Mouse (Mus musculus) intestine, embryonic 15.5 days (tissue): ENCODE data around the gene Vmn2r22. TPM values are rescaled to one million over a fixed set of nuclear protein-coding genes. Genes with fewer than 3 reads are reported as not detected.
"Not testable (repeated sequence)": the region's sequence is repeated elsewhere in the genome, so short reads cannot be mapped to it uniquely, and the experiment has no call there.

Experiments used
- ATAC-seq: fragments of 200-750 bp; cut with Nextera tagmentation; 2 replicates; pipeline ENCODE4 v1.8.0; 2017; ENCODE audit warnings: moderate TSS enrichment, moderate library complexity
- H3K27ac ChIP-seq: fragments of 300-500 bp; sonication (generic); 2 replicates; pipeline ENCODE4 v1.5.1; 2015; ENCODE audit warnings: mild to moderate bottlenecking, inconsistent platforms
- H3K27me3 ChIP-seq: fragments of 300-500 bp; sonication (generic); replicated peaks from 2 replicates; pipeline ENCODE4 v1.6.1; 2015; ENCODE audit warnings: inconsistent platforms
- H3K36me3 ChIP-seq: fragments of 300-500 bp; sonication (generic); 2 replicates; pipeline ENCODE4 v1.6.1; 2015; ENCODE audit warnings: inconsistent platforms
- H3K4me1 ChIP-seq: fragments of 300-500 bp; sonication (generic); replicated peaks from 2 replicates; pipeline ENCODE4 v1.6.1; 2015; ENCODE audit warnings: inconsistent platforms
- H3K4me2 ChIP-seq: fragments of 300-500 bp; sonication (generic); replicated peaks from 2 replicates; pipeline ENCODE4 v1.6.1; 2015; ENCODE audit warnings: mild to moderate bottlenecking, inconsistent platforms
- H3K4me3 ChIP-seq: fragments of 300-500 bp; sonication (generic); replicated peaks from 2 replicates; pipeline ENCODE4 v1.5.1; 2015; ENCODE audit warnings: inconsistent platforms
- H3K9ac ChIP-seq: fragments of 300-500 bp; sonication (generic); 2 replicates; pipeline ENCODE4 v1.6.1; 2015; ENCODE audit warnings: inconsistent platforms
- H3K9me3 ChIP-seq: fragments of 300-500 bp; sonication (generic); 2 replicates; pipeline ENCODE4 v1.6.1; 2016; ENCODE audit warnings: inconsistent platforms
- WGBS: fragments of 180-500 bp; shearing (Covaris S2); methylation state at CpG from one replicate; pipeline ENCODE4 v1.1.7; 2015; 5-methylcytosine and 5-hydroxymethylcytosine counted together
- polyA plus RNA-seq: library from polyadenylated mRNA; unstranded; fragments of >200 nt; fragmentation: Nextera tagmentation; extraction: Ambion mirVana; gene quantifications from 2 replicates; pipeline ENCODE4 v1.2.1, GENCODE M21; 2015

Vmn2r22 gene
- polyA plus RNA-seq, result not detected in 2 replicates

- WGBS, result 68% methylated on average over 3 of the region's 3 CpGs
Observed at GRCm38 (mm10) chr6:123650625-123651024, at the start of gene Vmn2r22. Vmn2r22 (minus strand) TSS chr6:123650725.

GRCm38 (mm10) chr6:123697213-123697612 is 46.7 kb upstream of the Vmn2r22 start:
- no peaks in the 10 kb centered on the region for H3K27me3 ChIP-seq
- no peak overlapping the region for H3K9ac ChIP-seq
- no peak overlapping the region for H3K4me2 ChIP-seq
- no peaks in the 10 kb centered on the region for H3K9me3 ChIP-seq
- no peak for ATAC-seq
- H3K4me1 ChIP-seq, result no peaks in the 10 kb centered on the region
- no peak overlapping the region for H3K4me3 ChIP-seq
- no peaks in the 10 kb centered on the region for H3K36me3 ChIP-seq
- H3K27ac ChIP-seq, result no peak overlapping the region

More at GRCm38 (mm10) chr6:123650625-123651024, at the start of gene Vmn2r22:
- H3K9ac ChIP-seq, H3K4me2 ChIP-seq, ATAC-seq, H3K9me3 ChIP-seq, H3K36me3 ChIP-seq, H3K27ac ChIP-seq, H3K27me3 ChIP-seq, H3K4me3 ChIP-seq, H3K4me1 ChIP-seq: not testable (repeated sequence)

- ATAC-seq, H3K4me2 ChIP-seq, H3K36me3 ChIP-seq, H3K9ac ChIP-seq, H3K4me3 ChIP-seq, H3K27ac ChIP-seq, H3K4me1 ChIP-seq, H3K9me3 ChIP-seq, H3K27me3 ChIP-seq: not testable (repeated sequence)
- WGBS, result 54% methylated on average over 1 of the region's 1 CpGs
Observed at GRCm38 (mm10) chr6:123696639-123697038, 46.1 kb upstream of the Vmn2r22 start.

GRCm38 (mm10) chr6:123657040-123657439 is 6.5 kb upstream of the Vmn2r22 start:
- H3K4me1 ChIP-seq, result no peaks in the 10 kb centered on the region
- no peak overlapping the region for H3K4me3 ChIP-seq
- no peak overlapping the region for H3K27ac ChIP-seq
- ATAC-seq, result no peak
- 57% methylated on average over 6 of the region's 6 CpGs for WGBS
- no peaks in the 10 kb centered on the region for H3K27me3 ChIP-seq
- no peaks in the 10 kb centered on the region for H3K36me3 ChIP-seq
- no peak overlapping the region for H3K9ac ChIP-seq
- H3K9me3 ChIP-seq, result no peaks in the 10 kb centered on the region
- no peak overlapping the region for H3K4me2 ChIP-seq

GRCm38 (mm10) chr6:123639394-123639793 is 11.1 kb downstream of the Vmn2r22 start:
- H3K36me3 ChIP-seq, H3K27ac ChIP-seq, H3K4me3 ChIP-seq, H3K4me2 ChIP-seq, H3K27me3 ChIP-seq, H3K9ac ChIP-seq, H3K9me3 ChIP-seq, ATAC-seq, H3K4me1 ChIP-seq: not testable (repeated sequence)
- 73% methylated on average over 4 of the region's 4 CpGs for WGBS

GRCm38 (mm10) chr6:123623784-123624183 is 26.7 kb downstream of the Vmn2r22 start:
- H3K27ac ChIP-seq, H3K36me3 ChIP-seq, H3K4me3 ChIP-seq, H3K9ac ChIP-seq, ATAC-seq, H3K4me2 ChIP-seq, H3K27me3 ChIP-seq, H3K9me3 ChIP-seq, H3K4me1 ChIP-seq: not testable (repeated sequence)
- WGBS, result no CpG with 5 or more reads among the region's 2 CpGs

GRCm38 (mm10) chr6:123588368-123588767 is 62.2 kb downstream of the Vmn2r22 start:
- H3K36me3 ChIP-seq, ATAC-seq, H3K9ac ChIP-seq, H3K4me1 ChIP-seq, H3K9me3 ChIP-seq, H3K4me3 ChIP-seq, H3K27ac ChIP-seq, H3K27me3 ChIP-seq, H3K4me2 ChIP-seq: not testable (repeated sequence)
- no CpG with 5 or more reads among the region's 5 CpGs for WGBS

- WGBS, result no CpG with 5 or more reads among the region's 2 CpGs
- H3K27ac ChIP-seq, H3K9me3 ChIP-seq, H3K36me3 ChIP-seq, H3K27me3 ChIP-seq, ATAC-seq, H3K4me2 ChIP-seq, H3K9ac ChIP-seq, H3K4me1 ChIP-seq, H3K4me3 ChIP-seq: not testable (repeated sequence)
Observed at GRCm38 (mm10) chr6:123587796-123588328, 62.7 kb downstream of the Vmn2r22 start.

- H3K4me1 ChIP-seq, H3K27ac ChIP-seq, H3K36me3 ChIP-seq, H3K27me3 ChIP-seq, H3K4me3 ChIP-seq, H3K9ac ChIP-seq, H3K4me2 ChIP-seq, H3K9me3 ChIP-seq, ATAC-seq: not testable (repeated sequence)
- no CpG with 5 or more reads among the region's 1 CpGs for WGBS
Observed at GRCm38 (mm10) chr6:123583988-123584387, 66.5 kb downstream of the Vmn2r22 start.

GRCm38 (mm10) chr6:123574698-123575097 is 75.8 kb downstream of the Vmn2r22 start:
- not testable (repeated sequence) for H3K27me3 ChIP-seq, H3K4me3 ChIP-seq, H3K9me3 ChIP-seq, H3K9ac ChIP-seq, H3K36me3 ChIP-seq, H3K4me2 ChIP-seq, ATAC-seq, H3K4me1 ChIP-seq, H3K27ac ChIP-seq
- no CpG with 5 or more reads among the region's 2 CpGs for WGBS

Other genes starting within 250 kb of the Vmn2r22 start
- gene Vmn2r20, start 232.6 kb downstream of the Vmn2r22 start, polyA plus RNA-seq, result not detected in 2 replicates
- gene Vmn2r21, start 117.3 kb downstream of the Vmn2r22 start, polyA plus RNA-seq, result not detected in 2 replicates
- gene Vmn2r23, start 51.9 kb upstream of the Vmn2r22 start, polyA plus RNA-seq, result not detected in 2 replicates
- gene Vmn2r24, start 128.2 kb upstream of the Vmn2r22 start, polyA plus RNA-seq, result not detected in 2 replicates
- not detected in 2 replicates for gene Vmn2r25, start 202.7 kb upstream of the Vmn2r22 start, polyA plus RNA-seq